Comparison of ENCODE assay signal across 7 mouse cellular contexts in the genomic region with DNA sequence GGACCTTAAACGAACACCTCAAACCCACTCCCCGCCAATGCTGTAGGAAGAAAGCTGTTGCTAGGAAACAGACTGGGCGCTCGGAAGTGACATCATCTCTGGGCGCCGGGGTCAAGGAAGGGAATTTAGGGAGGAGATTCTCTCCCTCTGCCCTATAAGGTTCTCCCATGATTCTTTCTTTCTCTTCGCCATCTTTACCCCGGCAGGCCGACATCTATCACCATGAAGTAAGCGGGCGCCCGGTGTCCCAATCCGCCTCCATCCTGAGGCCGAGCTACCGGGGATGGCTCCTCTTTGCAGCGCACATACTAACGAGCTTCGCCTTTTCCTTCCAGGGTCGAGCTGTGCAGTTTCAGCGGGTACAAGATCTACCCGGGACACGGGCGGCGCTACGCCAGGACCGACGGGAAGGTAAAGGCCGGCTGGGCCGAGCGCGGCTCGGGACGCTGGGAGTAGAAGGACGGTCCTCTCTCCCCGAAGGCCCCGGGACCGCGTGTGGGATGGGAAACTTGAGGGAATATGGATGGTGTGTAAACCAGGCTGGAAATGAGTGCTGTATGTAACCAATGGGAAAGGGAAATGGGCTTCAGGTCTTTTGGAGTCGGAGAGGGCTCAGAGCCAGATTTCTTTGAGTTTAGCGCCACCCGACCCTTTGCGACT. TPM values are rescaled to one million over a fixed set of nuclear protein-coding genes. Genes with fewer than 3 reads are reported as not detected.
DNase-seq lines count a peak whose midpoint lies in the region; ATAC-seq lines count a peak whose summit lies in the region.

A gene (plus strand): TSS at position 64 of the 660 bp plus-strand sequence.

- peaks cover 14% of the 10 kb centered on the region for H3K36me3 ChIP-seq in intestine, embryonic 15.5 days
- H3K36me3 ChIP-seq in midbrain, embryonic 10.5 days: peaks cover 40% of the 10 kb centered on the region

- no peaks in the 10 kb centered on the region for H3K9me3 ChIP-seq in intestine, embryonic 15.5 days
- no peaks in the 10 kb centered on the region for H3K9me3 ChIP-seq in midbrain, embryonic 10.5 days (replicated peaks)

- peak within 1 kb of the TSS; percentile 79 for H3K27ac ChIP-seq in intestine, embryonic 15.5 days
- H3K27ac ChIP-seq in midbrain, embryonic 10.5 days (replicated peaks): peak within 1 kb of the TSS; percentile 96

- intact Hi-C loops in gastrocnemius, postnatal 36 days (cut with DNase I): loop anchor here (2.0 kb wide), 1 partner anchor 108 kb away; no protein-coding TSS in a partner anchor
- intact Hi-C loops in left cerebral cortex, postnatal 25 days (cut with DNase I): loop anchor here (1.0 to 5.0 kb wide), 2 partner anchors 34 to 63 kb away; a partner anchor contains a TSS

- peaks cover 8% of the 10 kb centered on the region; the same call in 1 of the 2 replicates for H3K4me1 ChIP-seq in intestine, embryonic 15.5 days (replicated peaks)
- peaks cover 14% of the 10 kb centered on the region for H3K4me1 ChIP-seq in midbrain, embryonic 10.5 days

- H3K27me3 ChIP-seq in intestine, embryonic 15.5 days (replicated peaks): no peaks in the 10 kb centered on the region
- H3K27me3 ChIP-seq in midbrain, embryonic 10.5 days (ENCODE audit: low read depth, poor library complexity, severe bottlenecking): no peaks in the 10 kb centered on the region

- DNase-seq in adrenal gland, adult 18-20 months (ENCODE audit: low spot score in 2 of 2): peak; percentile 95
- DNase-seq in embryo, embryonic 11 days: peak; percentile 94
- peak; percentile 90 to 91 for DNase-seq in gastrocnemius, postnatal 36 days
- DNase-seq in left cerebral cortex, postnatal 25 days (ENCODE audit: low spot score in 2 of 2): peak; percentile 95 to 98
- DNase-seq in midbrain, embryonic 10.5 days (ENCODE audit: low spot score): peak; percentile 95
- peak; percentile 97 for DNase-seq in right cerebral cortex, postnatal 4 days

- under 1% methylated on average over 42 of the region's 42 CpGs for WGBS in intestine, embryonic 15.5 days
- under 1% methylated on average over 42 of the region's 42 CpGs for WGBS in midbrain, embryonic 10.5 days

- peak; percentile 95 for ATAC-seq in intestine, embryonic 15.5 days

- H3K9ac ChIP-seq in intestine, embryonic 15.5 days: peak within 1 kb of the TSS; percentile 90

- peak within 1 kb of the TSS; percentile 84 for H3K4me2 ChIP-seq in intestine, embryonic 15.5 days (replicated peaks)

- peak within 1 kb of the TSS; percentile 77 for H3K4me3 ChIP-seq in intestine, embryonic 15.5 days (replicated peaks)
- peak within 1 kb of the TSS; percentile 88 for H3K4me3 ChIP-seq in midbrain, embryonic 10.5 days

RNA-seq across cellular contexts. Expression of the gene that starts here (rescaled TPM):
- 100 to 1,000 TPM; 715 to 723 TPM for total RNA-seq in adrenal gland, adult 18-20 months (2021)
- total RNA-seq in gastrocnemius, postnatal 36 days (2021): 100 to 1,000 TPM; 498 to 600 TPM
- polyA plus RNA-seq in intestine, embryonic 15.5 days (2015; fragmentation: Nextera tagmentation; extraction: Ambion mirVana): 692 and 790 TPM in 2 replicates
- total RNA-seq in left cerebral cortex, postnatal 25 days (2021): 100 to 1,000 TPM; 358 to 366 TPM
- polyA plus RNA-seq in midbrain, embryonic 10.5 days (2016; fragmentation: Nextera tagmentation; extraction: Ambion mirVana): 654 and 763 TPM in 2 replicates

Comparison
In these comparisons a context has a peak if more than half of its experiments do, and no peak if none do; other contexts are left out.
1. Peak in every context shown above with its lines: DNase-seq, ATAC-seq, H3K4me3 ChIP-seq and H3K27ac ChIP-seq.